Mouse (Mus musculus): ENCODE measurements around the gene Cst6. TPM values are rescaled to one million over a fixed set of nuclear protein-coding genes. Genes with fewer than 3 reads are reported as not detected.

Cst6 gene
- polyA plus RNA-seq, 1 experiment from 2014 or later = 0.57 TPM

Other genes starting within 250 kb of the Cst6 start
- 79.2 and 88.7 TPM in 2 replicates for gene Rab1b, start 242.5 kb downstream of the Cst6 start, polyA plus RNA-seq (2015; fragmentation: Nextera tagmentation; extraction: Ambion mirVana)
- gene Klc2, start 231.0 kb downstream of the Cst6 start, polyA plus RNA-seq (2015; fragmentation: Nextera tagmentation; extraction: Ambion mirVana) = 1.5 and 1.9 TPM in 2 replicates
- gene Pacs1, start 76.5 kb downstream of the Cst6 start, polyA plus RNA-seq (2015; fragmentation: Nextera tagmentation; extraction: Ambion mirVana) = 6.8 and 8.1 TPM in 2 replicates
- gene Sf3b2, start 54.1 kb downstream of the Cst6 start, polyA plus RNA-seq (2015; fragmentation: Nextera tagmentation; extraction: Ambion mirVana) = 103 TPM in 2 replicates
- gene Gal3st3, start 51.2 kb downstream of the Cst6 start, polyA plus RNA-seq (2015; fragmentation: Nextera tagmentation; extraction: Ambion mirVana) = 0.08 TPM in 1 of 2 replicates, not detected in the other
- gene Catsper1, start 13.8 kb downstream of the Cst6 start, polyA plus RNA-seq (2015; fragmentation: Nextera tagmentation; extraction: Ambion mirVana) = not detected in 2 replicates
- gene Eif1ad, start 17.2 kb upstream of the Cst6 start, polyA plus RNA-seq (2015; fragmentation: Nextera tagmentation; extraction: Ambion mirVana) = 22.4 and 23.5 TPM in 2 replicates
- gene Banf1, start 17.6 kb upstream of the Cst6 start, polyA plus RNA-seq (2015; fragmentation: Nextera tagmentation; extraction: Ambion mirVana) = 189 and 214 TPM in 2 replicates
- 23.8 and 25.8 TPM in 2 replicates for gene Sart1, start 39.1 kb upstream of the Cst6 start, polyA plus RNA-seq (2015; fragmentation: Nextera tagmentation; extraction: Ambion mirVana)
- gene Tsga10ip, start 53.0 kb upstream of the Cst6 start, polyA plus RNA-seq (2015; fragmentation: Nextera tagmentation; extraction: Ambion mirVana) = 0.05 and 0.26 TPM in 2 replicates
- gene Drap1, start 75.4 kb upstream of the Cst6 start, polyA plus RNA-seq (2015; fragmentation: Nextera tagmentation; extraction: Ambion mirVana) = 61.4 and 64.5 TPM in 2 replicates
- 6.1 and 7.1 TPM in 2 replicates for gene AI837181, start 75.6 kb upstream of the Cst6 start, polyA plus RNA-seq (2015; fragmentation: Nextera tagmentation; extraction: Ambion mirVana)
- gene Fosl1, start 98.0 kb upstream of the Cst6 start, polyA plus RNA-seq (2015; fragmentation: Nextera tagmentation; extraction: Ambion mirVana) = not detected in 2 replicates
- gene Ccdc85b, start 108.3 kb upstream of the Cst6 start, polyA plus RNA-seq (2015; fragmentation: Nextera tagmentation; extraction: Ambion mirVana) = 0.86 and 0.97 TPM in 2 replicates
- 25.9 and 27.2 TPM in 2 replicates for gene Fibp, start 111.0 kb upstream of the Cst6 start, polyA plus RNA-seq (2015; fragmentation: Nextera tagmentation; extraction: Ambion mirVana)
- 0.36 and 0.58 TPM in 2 replicates for gene Ctsw, start 118.9 kb upstream of the Cst6 start, polyA plus RNA-seq (2015; fragmentation: Nextera tagmentation; extraction: Ambion mirVana)
- gene Efemp2, start 124.4 kb upstream of the Cst6 start, polyA plus RNA-seq (2015; fragmentation: Nextera tagmentation; extraction: Ambion mirVana) = 13.5 and 15.8 TPM in 2 replicates
- 12.7 and 15.6 TPM in 2 replicates for gene Mus81, start 138.8 kb upstream of the Cst6 start, polyA plus RNA-seq (2015; fragmentation: Nextera tagmentation; extraction: Ambion mirVana)
- 930 and 955 TPM in 2 replicates for gene Cfl1, start 140.9 kb upstream of the Cst6 start, polyA plus RNA-seq (2015; fragmentation: Nextera tagmentation; extraction: Ambion mirVana)
- gene 1700020D05Rik, start 154.2 kb upstream of the Cst6 start, polyA plus RNA-seq (2015; fragmentation: Nextera tagmentation; extraction: Ambion mirVana) = 0.09 and 0.14 TPM in 2 replicates
- 5.7 and 7.2 TPM in 2 replicates for gene Snx32, start 161.0 kb upstream of the Cst6 start, polyA plus RNA-seq (2015; fragmentation: Nextera tagmentation; extraction: Ambion mirVana)
- 0.04 and 0.31 TPM in 2 replicates for gene Ovol1, start 211.1 kb upstream of the Cst6 start, polyA plus RNA-seq (2015; fragmentation: Nextera tagmentation; extraction: Ambion mirVana)
- gene Ap5b1, start 218.5 kb upstream of the Cst6 start, polyA plus RNA-seq (2015; fragmentation: Nextera tagmentation; extraction: Ambion mirVana) = 3.5 and 4.4 TPM in 2 replicates